Mouse (Mus musculus): ENCODE data around the gene Dmrt2. TPM values are rescaled to one million over a fixed set of nuclear protein-coding genes. Genes with fewer than 3 reads are reported as not detected.

The Dmrt2 gene
- polyA plus RNA-seq, 1 experiment, result 0.01 TPM

DNA sequence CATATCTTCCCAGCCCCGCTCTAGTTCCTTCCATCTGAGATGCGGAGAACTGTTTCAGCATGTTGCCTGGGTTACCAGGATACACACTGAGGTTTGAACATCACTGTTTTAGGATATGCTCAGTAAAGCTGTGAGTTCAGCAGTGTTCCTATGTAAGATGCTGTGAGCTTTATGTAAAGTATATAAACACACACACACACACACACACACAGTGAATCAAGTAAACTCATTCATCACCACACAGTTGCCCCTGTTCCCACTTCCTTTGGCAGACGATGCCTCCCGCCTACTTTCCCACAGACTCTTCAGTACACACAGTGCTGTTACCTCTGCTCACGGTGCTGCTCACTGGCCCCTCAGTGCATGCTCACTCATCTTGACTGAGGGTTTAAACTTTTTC, 19.7 kb upstream of the Dmrt2 start:
- Histone ChIP-seq H3K27me3 (ENCODE audit: control insufficient read depth) (no peaks in the 10 kb centered on the region), H3K36me3 (ENCODE audit: control insufficient read depth) (no peaks in the 10 kb centered on the region), H3K4me1 (ENCODE audit: control insufficient read depth) (no peaks in the 10 kb centered on the region), H3K9me3 (ENCODE audit: control insufficient read depth, low read length) (no peaks in the 10 kb centered on the region), H3K4me3 (replicated peaks) (no peak overlapping the region)
- TF ChIP-seq TAL1 (IDR thresholded peaks at IDR 0.05; ENCODE audit: low read length), result no peak
- no peak for TF ChIP-seq GATA1 (IDR thresholded peaks at IDR 0.05; ENCODE audit: low read length)

DNA sequence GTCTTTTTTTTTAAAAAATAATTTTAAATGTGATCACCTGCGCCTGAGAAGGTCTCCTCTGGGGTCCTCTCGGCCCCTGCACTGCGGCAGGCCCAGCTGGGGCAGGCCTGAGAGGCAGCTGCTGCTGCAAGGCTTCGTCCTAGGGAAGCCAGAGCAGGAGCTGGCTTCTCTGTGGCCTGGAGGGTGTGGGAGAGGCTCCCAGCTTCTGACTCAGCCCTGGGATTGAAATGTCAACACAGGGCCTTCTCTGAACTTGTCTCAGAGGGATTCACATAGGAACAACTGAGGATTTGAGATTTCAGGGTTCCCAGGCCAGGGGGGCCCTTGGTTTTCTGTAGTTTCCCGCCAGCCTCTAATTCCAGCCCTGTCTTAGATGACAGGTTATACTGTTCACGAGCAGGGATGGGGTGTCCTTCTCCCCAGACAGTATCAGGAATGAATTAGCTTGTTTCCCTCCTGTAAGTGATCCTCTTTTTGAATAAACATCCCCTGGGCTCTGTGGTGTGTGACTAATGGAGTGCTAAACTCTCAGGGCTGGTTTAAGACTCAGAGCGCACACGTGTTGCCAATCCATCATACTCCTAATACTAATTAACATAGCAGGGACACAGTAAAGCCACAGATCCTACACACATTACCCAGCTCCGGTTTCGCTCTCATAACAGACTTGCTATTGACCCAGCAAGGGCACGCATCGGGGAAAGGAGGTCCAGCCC, 18.0 kb upstream of the Dmrt2 start:
- no peak overlapping the region for H3K4me3 ChIP-seq (replicated peaks)
- H3K27me3 ChIP-seq (ENCODE audit: control insufficient read depth), result no peaks in the 10 kb centered on the region
- TF ChIP-seq GATA1 (IDR thresholded peaks at IDR 0.05; ENCODE audit: low read length), result no peak
- no peak for TF ChIP-seq TAL1 (IDR thresholded peaks at IDR 0.05; ENCODE audit: low read length)
- no peaks in the 10 kb centered on the region for H3K36me3 ChIP-seq (ENCODE audit: control insufficient read depth)
- no peaks in the 10 kb centered on the region for H3K4me1 ChIP-seq (ENCODE audit: control insufficient read depth)
- no peaks in the 10 kb centered on the region for H3K9me3 ChIP-seq (ENCODE audit: control insufficient read depth, low read length)

DNA sequence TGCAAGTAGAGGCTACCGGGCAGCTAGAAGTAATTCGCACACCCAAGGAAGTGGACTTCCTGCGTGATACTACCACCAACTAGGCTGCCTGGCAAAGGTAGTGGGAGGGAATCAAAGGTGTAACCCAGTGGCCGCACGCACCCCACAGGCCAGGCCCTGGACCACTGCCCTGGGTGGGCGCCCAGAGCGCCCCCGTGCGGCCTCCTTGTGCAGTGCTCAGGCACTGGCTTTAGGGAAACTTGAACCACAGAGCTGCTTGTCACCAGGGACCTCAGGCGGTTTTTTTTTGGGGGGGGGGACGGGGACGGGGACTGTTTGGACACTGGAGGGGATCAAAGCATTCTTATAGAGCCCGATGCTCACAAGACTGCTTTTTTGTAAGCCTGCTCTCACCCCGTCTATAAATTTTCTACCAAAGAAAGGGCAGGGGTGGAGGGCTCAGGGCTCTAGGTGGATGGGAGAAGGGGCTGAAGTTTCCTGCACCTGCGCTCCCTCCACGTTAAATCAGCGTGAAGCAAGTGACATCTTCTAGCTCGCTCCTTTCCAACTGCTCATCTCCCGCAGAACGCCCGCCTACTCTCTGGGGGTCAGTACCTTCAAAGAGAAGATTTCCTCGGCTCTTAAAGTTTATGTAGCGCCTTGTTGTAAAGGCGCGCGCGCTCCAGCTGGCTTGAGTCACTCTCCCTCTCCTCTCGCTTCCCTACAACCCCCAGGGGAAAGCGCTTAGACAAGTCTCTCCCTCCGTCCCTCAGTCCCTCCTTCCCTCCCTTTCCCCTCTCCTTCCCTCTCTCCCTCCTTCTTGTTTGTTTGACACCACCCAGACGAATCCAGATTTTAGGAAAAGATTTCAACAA, 6.5 kb upstream of the Dmrt2 start:
- Histone ChIP-seq H3K9me3 (ENCODE audit: control insufficient read depth, low read length) (peaks cover 3% of the 10 kb centered on the region), H3K36me3 (ENCODE audit: control insufficient read depth) (no peaks in the 10 kb centered on the region), H3K4me1 (ENCODE audit: control insufficient read depth) (no peaks in the 10 kb centered on the region), H3K4me3 (replicated peaks) (no peak overlapping the region), H3K27me3 (ENCODE audit: control insufficient read depth) (peaks cover 58% of the 10 kb centered on the region)
- TF ChIP-seq GATA1 (IDR thresholded peaks at IDR 0.05; ENCODE audit: low read length) (no peak), TAL1 (IDR thresholded peaks at IDR 0.05; ENCODE audit: low read length) (no peak)

DNA sequence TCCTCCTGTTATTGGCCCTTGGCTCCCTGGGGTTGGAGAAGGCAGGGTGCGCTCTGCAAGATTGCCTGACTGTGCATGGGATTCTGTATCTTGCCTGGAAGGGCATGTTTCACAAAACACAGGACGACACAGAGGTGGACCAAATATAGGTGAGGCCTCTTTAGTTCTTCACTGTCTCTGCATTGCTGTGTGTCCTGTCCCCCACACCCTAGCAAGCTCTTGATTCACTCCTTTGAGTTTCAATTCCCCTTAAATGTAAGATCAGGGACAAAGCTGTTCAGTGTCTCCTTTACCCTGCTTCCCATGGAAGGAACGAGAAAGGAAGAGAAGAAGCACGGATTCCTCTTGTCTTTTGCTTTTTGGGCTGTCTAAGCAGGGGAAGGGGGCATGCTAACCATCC, 4.4 kb upstream of the Dmrt2 start:
- TF ChIP-seq TAL1 (IDR thresholded peaks at IDR 0.05; ENCODE audit: low read length) (no peak), GATA1 (IDR thresholded peaks at IDR 0.05; ENCODE audit: low read length) (no peak)
- Histone ChIP-seq H3K27me3 (ENCODE audit: control insufficient read depth) (peaks cover 79% of the 10 kb centered on the region), H3K9me3 (ENCODE audit: control insufficient read depth, low read length) (no peaks in the 10 kb centered on the region)

DNA sequence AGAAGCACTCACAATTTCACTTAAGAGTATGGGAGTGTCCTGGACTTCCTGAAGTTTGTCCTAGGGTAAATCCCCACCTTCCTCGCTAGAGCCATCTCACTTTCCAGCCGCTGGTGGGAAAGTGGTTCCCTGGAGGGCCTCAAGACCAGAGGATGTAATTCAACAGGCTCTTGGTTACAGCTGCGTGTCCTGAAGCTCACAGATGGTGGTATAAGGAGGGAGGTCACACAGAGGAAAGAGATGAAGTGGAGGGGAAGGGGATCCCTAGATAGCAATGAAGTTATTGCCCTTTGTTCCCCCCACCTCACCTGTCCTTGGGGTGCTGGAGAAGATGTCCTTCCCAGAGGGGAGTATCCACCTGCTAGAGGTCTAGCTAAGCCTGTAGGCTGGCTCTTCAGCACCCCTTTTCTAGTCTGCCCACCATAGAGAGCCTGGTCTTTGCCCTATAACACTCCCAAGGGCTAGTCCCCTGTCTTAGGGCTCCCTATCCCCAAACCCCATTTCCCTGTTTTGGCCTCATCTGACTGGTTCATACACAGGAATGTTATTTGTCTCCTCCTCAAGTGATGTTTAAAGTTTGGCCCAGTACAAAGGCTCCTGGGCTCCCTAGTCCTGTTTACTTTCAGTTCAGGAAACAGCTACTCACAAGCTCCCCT, 2.5 kb upstream of the Dmrt2 start:
- Histone ChIP-seq H3K4me3 (replicated peaks) (no peak overlapping the region), H3K36me3 (ENCODE audit: control insufficient read depth) (no peaks in the 10 kb centered on the region), H3K9me3 (ENCODE audit: control insufficient read depth, low read length) (peaks cover 5% of the 10 kb centered on the region; the same call in 1 of the 2 replicates), H3K4me1 (ENCODE audit: control insufficient read depth) (no peaks in the 10 kb centered on the region), H3K27me3 (ENCODE audit: control insufficient read depth) (peaks cover 96% of the 10 kb centered on the region)
- no peak for TF ChIP-seq TAL1 (IDR thresholded peaks at IDR 0.05; ENCODE audit: low read length)
- TF ChIP-seq GATA1 (IDR thresholded peaks at IDR 0.05; ENCODE audit: low read length), result no peak

More for the DNA sequence above, 4.4 kb upstream of the Dmrt2 start:
- no peak overlapping the region for H3K4me3 ChIP-seq (replicated peaks)
- no peaks in the 10 kb centered on the region for H3K36me3 ChIP-seq (ENCODE audit: control insufficient read depth)
- no peaks in the 10 kb centered on the region for H3K4me1 ChIP-seq (ENCODE audit: control insufficient read depth)

DNA sequence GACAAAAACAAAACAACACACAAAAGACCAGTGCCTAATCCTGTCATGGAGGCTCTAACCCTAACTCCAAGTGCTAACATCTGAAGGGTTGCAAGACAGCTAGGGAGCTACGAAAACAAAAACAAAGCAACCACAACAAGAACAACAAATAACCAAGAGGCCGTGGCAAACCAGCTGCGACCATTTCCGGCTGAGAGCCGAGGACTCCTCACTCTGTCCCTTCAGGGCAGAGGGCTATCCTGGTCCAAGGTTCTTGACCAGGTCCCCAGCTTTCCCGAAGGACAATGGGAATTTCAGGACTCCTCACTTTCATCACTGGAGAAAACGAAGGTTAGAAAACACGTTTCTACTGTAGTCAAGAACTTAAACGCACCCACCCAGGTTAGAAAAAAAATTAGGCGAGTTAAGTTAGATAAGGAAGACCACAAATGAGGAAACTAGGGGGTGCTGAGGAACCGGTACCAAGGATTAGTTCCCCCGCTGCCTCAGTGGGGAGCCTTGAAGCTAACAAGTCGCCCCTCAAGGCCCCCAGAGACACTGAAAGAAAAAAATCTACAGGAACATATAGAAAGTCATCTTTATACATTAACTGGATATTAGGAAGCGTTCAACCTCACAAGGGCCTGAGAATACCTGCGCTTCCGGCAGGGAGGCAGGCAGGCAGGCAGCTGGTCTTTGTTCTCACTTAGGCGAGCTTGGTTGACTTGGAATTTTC, 1.5 kb upstream of the Dmrt2 start:
- H3K4me3 ChIP-seq (replicated peaks), result no peak overlapping the region
- peaks cover 100% of the 10 kb centered on the region for H3K27me3 ChIP-seq (ENCODE audit: control insufficient read depth)
- peaks cover 5% of the 10 kb centered on the region; the same call in 1 of the 2 replicates for H3K9me3 ChIP-seq (ENCODE audit: control insufficient read depth, low read length)
- H3K4me1 ChIP-seq (ENCODE audit: control insufficient read depth), result no peaks in the 10 kb centered on the region
- no peaks in the 10 kb centered on the region for H3K36me3 ChIP-seq (ENCODE audit: control insufficient read depth)
- TF ChIP-seq GATA1 (IDR thresholded peaks at IDR 0.05; ENCODE audit: low read length) (no peak), TAL1 (IDR thresholded peaks at IDR 0.05; ENCODE audit: low read length) (no peak)

DNA sequence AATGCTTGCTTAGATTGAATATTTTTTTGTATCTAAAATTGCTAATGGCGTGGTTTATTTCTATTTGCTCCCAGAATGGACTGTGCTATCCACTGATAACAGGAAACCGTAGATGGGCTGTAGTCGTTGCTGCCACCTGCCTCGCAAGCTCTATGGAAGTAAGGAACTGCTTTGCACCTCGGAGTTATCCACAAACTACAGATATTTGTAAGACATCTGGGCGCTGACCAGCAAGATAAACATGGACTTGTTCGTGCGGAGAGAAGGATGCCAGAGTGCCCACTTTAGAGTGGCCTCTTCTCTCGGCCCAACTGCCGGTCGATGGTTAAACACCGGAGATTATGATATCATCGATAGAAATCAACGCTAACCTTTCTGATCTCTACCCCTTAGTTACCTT, 530 bp upstream of the Dmrt2 start:
- Histone ChIP-seq H3K4me1 (ENCODE audit: control insufficient read depth) (no peaks in the 10 kb centered on the region), H3K9me3 (ENCODE audit: control insufficient read depth, low read length) (peaks cover 5% of the 10 kb centered on the region; the same call in 1 of the 2 replicates), H3K4me3 (replicated peaks) (no peak overlapping the region), H3K27me3 (ENCODE audit: control insufficient read depth) (peaks cover 100% of the 10 kb centered on the region), H3K36me3 (ENCODE audit: control insufficient read depth) (no peaks in the 10 kb centered on the region)
- TF ChIP-seq GATA1 (IDR thresholded peaks at IDR 0.05; ENCODE audit: low read length) (no peak), TAL1 (IDR thresholded peaks at IDR 0.05; ENCODE audit: low read length) (no peak)

DNA sequence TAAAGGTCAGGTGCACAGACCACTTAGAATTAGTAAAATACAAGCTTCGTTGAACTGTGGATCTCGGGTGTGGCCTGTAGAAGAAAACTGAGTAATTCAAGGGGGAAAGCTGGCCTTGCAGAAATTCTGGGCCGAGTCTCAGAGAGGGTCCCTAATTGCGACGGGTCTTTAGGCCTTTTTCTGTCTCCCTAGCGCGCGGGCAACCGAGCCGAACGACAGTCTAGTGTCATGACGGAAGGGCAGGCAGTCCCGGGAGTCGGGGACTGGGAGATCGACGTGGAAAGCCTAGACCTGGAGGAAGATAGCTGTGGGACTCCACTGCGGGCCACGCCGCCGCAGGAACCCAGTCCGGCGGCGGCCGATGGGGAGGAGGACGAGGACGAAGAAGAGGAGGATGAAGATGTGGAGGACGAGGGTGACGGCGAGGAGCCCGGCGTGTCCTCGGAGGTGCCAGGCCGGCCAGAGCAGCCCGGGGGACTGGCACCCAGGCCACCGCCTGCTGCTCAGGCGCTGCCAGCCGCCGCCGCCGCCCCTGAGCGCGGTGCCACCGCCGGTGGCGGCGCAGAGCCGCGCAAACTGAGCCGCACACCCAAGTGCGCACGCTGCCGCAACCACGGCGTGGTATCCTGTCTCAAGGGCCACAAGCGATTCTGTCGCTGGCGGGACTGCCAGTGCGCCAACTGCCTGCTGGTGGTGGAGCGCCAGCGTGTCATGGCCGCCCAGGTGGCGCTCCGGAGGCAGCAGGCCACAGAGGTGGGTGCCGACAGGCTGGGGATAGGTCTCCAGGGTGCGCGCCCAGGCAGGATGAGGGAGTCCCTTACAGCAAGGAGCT, 1.2 kb downstream of the Dmrt2 start:
- no peak for TF ChIP-seq TAL1 (IDR thresholded peaks at IDR 0.05; ENCODE audit: low read length)
- Histone ChIP-seq H3K4me1 (ENCODE audit: control insufficient read depth) (no peaks in the 10 kb centered on the region), H3K4me3 (replicated peaks) (peak overlapping the region; percentile 33), H3K9me3 (ENCODE audit: control insufficient read depth, low read length) (peaks cover 5% of the 10 kb centered on the region; the same call in 1 of the 2 replicates), H3K36me3 (ENCODE audit: control insufficient read depth) (no peaks in the 10 kb centered on the region), H3K27me3 (ENCODE audit: control insufficient read depth) (peaks cover 92% of the 10 kb centered on the region)
